In genomic region chr1:82261053-82261618, GRCm38 (mm10) we compare ENCODE assay signal across 10 mouse cellular contexts. TPM values are rescaled to one million over a fixed set of nuclear protein-coding genes. Genes with fewer than 3 reads are reported as not detected.
DNase-seq lines count a peak whose midpoint lies in the region; ATAC-seq and TF ChIP-seq lines count a peak whose summit lies in the region.
"Had no signal": no experiment of that assay in that cellular context is flagged by ENCODE, and none has a peak within 500 bp of the region (broad histone marks: within the 10 kb centered on the region; RNA-seq: fewer than 3 reads in every experiment).

No protein-coding gene starts in this region.

- H3K4me1 ChIP-seq in embryonic facial prominence, embryonic 10.5 days, result peaks cover 32% of the 10 kb centered on the region
- H3K4me1 ChIP-seq in intestine, embryonic 15.5 days (replicated peaks), result peaks cover 3% of the 10 kb centered on the region; the same call in 1 of the 2 replicates
- H3K4me1 ChIP-seq: liver, embryonic 13.5 days had no signal

- H3K4me2 ChIP-seq in intestine, embryonic 15.5 days (replicated peaks), result no peak overlapping the region
- H3K4me2 ChIP-seq: liver, embryonic 13.5 days had no signal

- intact Hi-C loops in left cerebral cortex, postnatal 4 days (cut with DNase I), result no loop called here

- no peak for ATAC-seq in intestine, embryonic 15.5 days

- H3K36me3 ChIP-seq in embryonic facial prominence, embryonic 10.5 days (replicated peaks), result peaks cover 6% of the 10 kb centered on the region; the same call in 1 of the 2 replicates
- H3K36me3 ChIP-seq in intestine, embryonic 15.5 days, result no peaks in the 10 kb centered on the region
- H3K36me3 ChIP-seq: liver, embryonic 13.5 days had no signal

- no peaks in the 10 kb centered on the region for H3K9me3 ChIP-seq in embryonic facial prominence, embryonic 10.5 days
- H3K9me3 ChIP-seq in intestine, embryonic 15.5 days, result no peaks in the 10 kb centered on the region
- H3K9me3 ChIP-seq: liver, embryonic 13.5 days had no signal

- WGBS in embryonic facial prominence, embryonic 10.5 days, result 44% methylated on average over 9 of the region's 9 CpGs
- 67% methylated on average over 9 of the region's 9 CpGs for WGBS in intestine, embryonic 15.5 days

- no peaks in the 10 kb centered on the region for H3K27me3 ChIP-seq in embryonic facial prominence, embryonic 10.5 days (replicated peaks; ENCODE audit: low read depth, poor library complexity, severe bottlenecking)
- no peaks in the 10 kb centered on the region for H3K27me3 ChIP-seq in intestine, embryonic 15.5 days (replicated peaks)
- H3K27me3 ChIP-seq: liver, embryonic 13.5 days had no signal

- peak; percentile 76 for DNase-seq in left cerebral cortex, postnatal 4 days
- DNase-seq in left cerebral cortex, adult 11 months (ENCODE audit: low spot score), result no peak
- DNase-seq in embryonic facial prominence, embryonic 10.5 days (ENCODE audit: low spot score), result peak; percentile 39
- peak; percentile 75 to 81 for DNase-seq in layer of hippocampus, adult 2 months (ENCODE audit: low spot score in 2 of 2)
- peak; percentile 37 to 48 for DNase-seq in right cerebral cortex, adult 2 months (ENCODE audit: low spot score in 2 of 2)
- DNase-seq in urinary bladder, postnatal 36 days (ENCODE audit: low spot score in 2 of 2), result no peak
- no peak for DNase-seq in spleen, postnatal 36 days (ENCODE audit: low spot score in 2 of 2)
- DNase-seq: adrenal gland, postnatal 14 days; liver, embryonic 13.5 days had no signal

- H3K4me3 ChIP-seq in embryonic facial prominence, embryonic 10.5 days, result no peak overlapping the region
- H3K4me3 ChIP-seq in layer of hippocampus, adult 2 months, result peak overlapping the region; percentile 14; the same call in 1 of the 2 replicates
- H3K4me3 ChIP-seq in intestine, embryonic 15.5 days (replicated peaks), result no peak overlapping the region
- H3K4me3 ChIP-seq: liver, embryonic 13.5 days had no signal

- H3K9ac ChIP-seq in intestine, embryonic 15.5 days, result no peak overlapping the region
- H3K9ac ChIP-seq: liver, embryonic 13.5 days had no signal

- H3K27ac ChIP-seq in embryonic facial prominence, embryonic 10.5 days (replicated peaks), result no peak overlapping the region
- H3K27ac ChIP-seq in layer of hippocampus, adult 2 months, result peak overlapping the region; percentile 69; the same call in 1 of the 2 replicates
- no peak overlapping the region for H3K27ac ChIP-seq in intestine, embryonic 15.5 days
- H3K27ac ChIP-seq: liver, embryonic 13.5 days had no signal

- no peak for TF ChIP-seq CTCF in layer of hippocampus, adult 2 months (conservative IDR thresholded peaks at IDR 0.05)

RNA-seq across cellular contexts. Expression of gene Gm9747, which starts 28.2 kb away (rescaled TPM):
- total RNA-seq in left cerebral cortex, postnatal 4 days (2021), result not detected
- polyA plus RNA-seq in embryonic facial prominence, embryonic 10.5 days (2016; fragmentation: Nextera tagmentation; extraction: Ambion mirVana), result 18.7 and 24.9 TPM in 2 replicates
- total RNA-seq in layer of hippocampus, adult 2 months (2021), result not detected
- polyA plus RNA-seq in intestine, embryonic 15.5 days (2015; fragmentation: Nextera tagmentation; extraction: Ambion mirVana), result 8.6 and 9.2 TPM in 2 replicates
- total RNA-seq: adrenal gland, postnatal 14 days had no signal

RNA-seq across cellular contexts. Expression of gene Irs1, which starts 30.1 kb away (rescaled TPM):
- total RNA-seq in left cerebral cortex, postnatal 4 days (2021), result 10 to 100 TPM; 30.5 to 30.8 TPM
- 7.9 and 8.9 TPM in 2 replicates for polyA plus RNA-seq in embryonic facial prominence, embryonic 10.5 days (2016; fragmentation: Nextera tagmentation; extraction: Ambion mirVana)
- 10 to 100 TPM; 17.8 to 17.9 TPM for total RNA-seq in layer of hippocampus, adult 2 months (2021)
- 2.7 and 3.3 TPM in 2 replicates for polyA plus RNA-seq in intestine, embryonic 15.5 days (2015; fragmentation: Nextera tagmentation; extraction: Ambion mirVana)

RNA-seq across cellular contexts. Expression of gene Rhbdd1, which starts 55.1 kb away (rescaled TPM):
- total RNA-seq in left cerebral cortex, postnatal 4 days (2021), result 1 to 10 TPM; 3.7 to 3.8 TPM
- 8.9 and 10.1 TPM in 2 replicates for polyA plus RNA-seq in embryonic facial prominence, embryonic 10.5 days (2016; fragmentation: Nextera tagmentation; extraction: Ambion mirVana)
- total RNA-seq in layer of hippocampus, adult 2 months (2021), result 1 to 10 TPM; 7.4 to 7.6 TPM
- polyA plus RNA-seq in intestine, embryonic 15.5 days (2015; fragmentation: Nextera tagmentation; extraction: Ambion mirVana), result 9.8 and 10.2 TPM in 2 replicates

Comparison
In these comparisons a context has a peak if more than half of its experiments do, and no peak if none do; other contexts are left out.
1. DNase-seq: peak in left cerebral cortex, postnatal 4 days (single experiment), embryonic facial prominence, embryonic 10.5 days (single experiment), layer of hippocampus, adult 2 months (2 of 2) and right cerebral cortex, adult 2 months (2 of 2); none in left cerebral cortex, adult 11 months (single experiment), urinary bladder, postnatal 36 days (0 of 2) and spleen, postnatal 36 days (0 of 2).